Mouse (Mus musculus) G1E (cell line): ENCODE results near the gene Lrrc2. TPM values are rescaled to one million over a fixed set of nuclear protein-coding genes. Genes with fewer than 3 reads are reported as not detected.

ENCODE experiments used
- ATAC-seq: 2 replicates; pipeline ENCODE4 v1.8.0; 2016; ENCODE audit warnings: mild to moderate bottlenecking; ENCODE audit not compliant: insufficient number of reproducible peaks, poor library complexity, low FRiP score, severe bottlenecking; ENCODE audit errors: extremely low read depth
- DNase-seq: peaks from one replicate; pipeline ENCODE4 v3.0.0; 2012; ENCODE audit warnings: low spot score
- H3K27me3 ChIP-seq: 2 replicates; pipeline ENCODE4 v1.6.1; 2012; ENCODE audit warnings: mild to moderate bottlenecking, low read length, inconsistent platforms; ENCODE audit not compliant: insufficient read depth
- H3K36me3 ChIP-seq: replicated peaks from 2 replicates; pipeline ENCODE3; 2012; ENCODE audit warnings: mild to moderate bottlenecking, inconsistent platforms
- H3K4me1 ChIP-seq: 2 replicates; pipeline ENCODE4 v1.6.1; 2012; ENCODE audit warnings: low read depth, low read length, inconsistent platforms, mixed read lengths; ENCODE audit not compliant: insufficient read depth
- H3K4me3 ChIP-seq: 2 replicates; pipeline ENCODE4 v1.5.1; 2012; ENCODE audit warnings: low read depth, mild to moderate bottlenecking, inconsistent platforms, low read length, moderate library complexity, mixed read lengths
- H3K9me3 ChIP-seq: replicated peaks from 2 replicates; pipeline ENCODE4 v1.6.1; 2012; ENCODE audit warnings: inconsistent platforms
- CTCF ChIP-seq: IDR thresholded peaks from 2 replicates; pipeline ENCODE4 v1.5.1; 2012; ENCODE audit warnings: low read depth, low read length, inconsistent platforms, mixed read lengths
- GATA1 ChIP-seq: IDR thresholded peaks from 2 replicates; pipeline ENCODE4 v1.6.1; 2012; ENCODE audit warnings: borderline replicate concordance, low read length, inconsistent platforms, mixed read lengths
- GATA2 ChIP-seq: IDR thresholded peaks from 2 replicates; pipeline ENCODE4 v1.6.1; 2012; ENCODE audit warnings: low read depth, low read length, inconsistent platforms, borderline replicate concordance
- POLR2AphosphoS5 ChIP-seq: IDR thresholded peaks from 2 replicates; pipeline ENCODE4 v1.6.1; 2012; ENCODE audit warnings: low read depth, low read length, inconsistent platforms; ENCODE audit not compliant: insufficient replicate concordance
- TAL1 ChIP-seq: conservative IDR thresholded peaks from 2 replicates; pipeline ENCODE4 v1.6.1; 2012; ENCODE audit warnings: low read depth, low read length, inconsistent platforms, mixed read lengths
- polyA plus RNA-seq: library from polyadenylated mRNA; stranded (reverse); fragments of >175 nt; gene quantifications from 2 replicates; pipeline ENCODE4 v1.2.3, GENCODE M21; 2012
- total RNA-seq, 2 experiments: library from RNA; stranded (forward) in 1 of 2; stranded (reverse) in 1 of 2; fragments of 200-1000 nt in 1 of 2; fragments of >200 nt in 1 of 2; fragmentation: Nextera tagmentation in 1 of 2; gene quantifications; 2 replicates each; pipeline ENCODE4 v1.2.3; 2014 to 2017

The Lrrc2 gene
- total and polyA plus RNA-seq, 3 experiments = 0.16 TPM; not detected in 2

DNA sequence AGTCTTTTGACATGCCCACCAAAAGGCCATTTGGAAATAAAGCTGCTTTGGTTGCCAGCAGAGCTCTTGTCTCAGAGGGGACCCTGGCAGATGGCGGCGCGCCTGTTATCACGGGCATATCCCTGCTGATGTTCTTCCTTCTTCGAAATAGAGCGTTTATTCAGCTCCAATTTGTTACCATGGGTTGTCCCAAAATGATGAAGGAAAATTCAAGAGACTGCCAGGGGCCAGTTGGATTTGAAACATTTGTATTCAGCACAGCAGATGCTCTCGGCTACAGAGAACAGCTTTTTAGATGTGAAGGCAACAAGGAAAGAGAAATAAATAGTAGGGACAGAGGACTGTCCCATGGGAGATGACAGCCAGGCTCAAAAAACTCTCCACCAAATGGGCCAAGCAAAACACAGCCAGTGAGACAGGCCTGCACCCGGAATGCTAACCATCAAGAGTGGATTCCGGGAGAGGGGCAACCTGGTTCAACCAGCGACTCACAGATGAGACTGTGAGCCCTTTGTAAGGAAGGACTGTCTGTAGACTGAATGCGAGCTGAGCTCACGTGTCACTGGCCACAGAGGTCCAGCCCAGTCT lies 17.4 kb upstream of the Lrrc2 start:
- no peaks in the 10 kb centered on the region for H3K4me1 ChIP-seq
- no peaks in the 10 kb centered on the region for H3K36me3 ChIP-seq
- DNase-seq = no peak
- H3K9me3 ChIP-seq = no peaks in the 10 kb centered on the region
- TF ChIP-seq GATA1 = no peak
- TF ChIP-seq CTCF = no peak
- TF ChIP-seq GATA2 = no peak
- TF ChIP-seq TAL1 = no peak
- no peak for TF ChIP-seq POLR2AphosphoS5
- no peak overlapping the region for H3K4me3 ChIP-seq
- no peak for ATAC-seq
- H3K27me3 ChIP-seq = no peaks in the 10 kb centered on the region; the same call in 1 of the 2 replicates

DNA sequence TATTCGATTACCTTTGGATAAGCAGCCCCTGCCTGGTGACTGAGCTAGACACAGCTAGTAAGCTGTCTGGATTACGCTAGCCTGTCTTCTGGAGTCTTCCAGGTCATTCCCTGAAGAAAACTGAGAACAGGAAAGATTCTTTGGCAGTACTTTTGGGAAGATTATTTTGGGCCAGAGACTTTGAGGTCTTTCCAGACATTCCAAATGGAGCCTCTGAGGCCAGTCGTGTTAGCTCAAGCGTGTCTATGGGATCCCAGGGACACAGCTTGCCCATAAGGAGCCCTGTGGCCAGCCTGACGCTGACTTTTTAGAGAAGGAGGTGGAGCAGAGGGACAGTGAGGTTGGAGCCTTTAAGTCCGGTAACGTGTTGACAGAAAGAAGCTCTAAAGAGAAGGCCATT lies 15.4 kb upstream of the Lrrc2 start:
- no peak for TF ChIP-seq TAL1
- TF ChIP-seq POLR2AphosphoS5 = no peak
- no peak for TF ChIP-seq GATA2
- no peak for TF ChIP-seq CTCF
- H3K36me3 ChIP-seq = no peaks in the 10 kb centered on the region
- H3K9me3 ChIP-seq = no peaks in the 10 kb centered on the region
- no peaks in the 10 kb centered on the region; the same call in 1 of the 2 replicates for H3K27me3 ChIP-seq
- H3K4me3 ChIP-seq = no peak overlapping the region
- H3K4me1 ChIP-seq = no peaks in the 10 kb centered on the region
- ATAC-seq (no peak), DNase-seq (no peak)

DNA sequence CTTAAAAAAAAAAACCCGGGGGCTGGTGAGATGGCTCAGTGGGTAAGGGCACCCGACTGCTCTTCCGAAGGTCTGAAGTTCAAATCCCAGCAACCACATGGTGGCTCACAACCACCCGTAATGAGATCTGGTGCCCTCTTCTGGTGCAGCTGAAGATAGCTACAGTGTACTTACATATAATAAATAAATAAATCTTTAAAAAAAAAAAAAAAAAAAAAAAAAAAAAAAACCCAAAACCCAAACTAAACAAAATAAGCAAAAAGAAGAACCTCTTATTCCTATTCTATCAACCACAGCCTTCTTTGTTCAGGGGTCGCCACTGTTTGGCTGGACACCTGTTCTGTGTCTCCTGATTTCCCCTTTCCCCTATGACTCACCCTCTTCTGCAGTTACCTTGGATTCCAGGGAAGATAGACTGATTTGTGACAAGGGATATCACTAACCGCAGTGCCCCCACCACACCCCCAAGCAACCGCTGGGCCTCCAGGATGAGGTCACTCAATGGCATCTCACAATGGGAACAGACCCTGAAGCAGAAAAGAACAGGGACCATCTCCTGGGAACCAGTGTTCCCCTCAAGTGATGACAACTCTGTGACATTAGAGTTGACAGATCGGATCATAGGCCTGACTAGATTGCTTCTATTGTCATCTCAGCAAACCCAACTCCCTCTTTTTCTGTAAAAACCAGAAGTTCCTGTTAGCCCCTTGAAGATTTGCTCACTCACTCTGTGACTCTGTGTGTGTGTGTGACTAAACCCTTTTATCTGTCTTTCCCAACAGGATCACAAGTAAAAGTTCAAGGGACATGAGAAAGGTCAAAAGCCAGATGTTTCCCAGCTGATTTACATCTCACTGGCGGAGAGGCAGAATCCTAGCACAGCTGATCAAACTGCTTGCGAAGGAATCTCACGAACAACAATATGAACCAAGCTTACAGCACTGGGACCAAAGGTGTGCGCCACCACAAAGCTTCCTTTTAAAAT lies 13.5 kb upstream of the Lrrc2 start:
- Histone ChIP-seq H3K4me3 (no peak overlapping the region), H3K27me3 (no peaks in the 10 kb centered on the region; the same call in 1 of the 2 replicates), H3K4me1 (no peaks in the 10 kb centered on the region), H3K36me3 (no peaks in the 10 kb centered on the region), H3K9me3 (no peaks in the 10 kb centered on the region)
- no peak for ATAC-seq
- TF ChIP-seq CTCF (no peak), TAL1 (no peak), GATA1 (no peak), GATA2 (no peak), POLR2AphosphoS5 (no peak)
- DNase-seq = no peak

DNA sequence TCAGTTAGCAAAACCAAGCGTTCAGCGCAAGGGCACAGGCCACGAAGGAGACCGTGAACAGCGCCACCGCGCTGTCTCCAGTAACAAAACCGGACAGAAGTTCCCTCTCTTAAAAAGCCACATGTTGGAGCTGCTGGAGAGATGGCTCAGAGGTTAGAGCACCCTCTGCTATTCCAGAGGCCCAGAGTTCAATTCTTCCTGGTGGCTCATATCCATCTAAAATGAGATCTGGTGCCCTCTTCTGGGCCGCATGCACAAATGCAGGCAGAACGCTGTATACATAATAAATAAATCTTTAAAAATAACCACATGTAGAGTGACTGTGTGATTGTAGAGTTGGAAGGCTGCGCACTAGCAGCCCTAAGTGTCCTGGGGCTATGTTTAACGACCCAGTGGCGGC lies 7.1 kb upstream of the Lrrc2 start:
- TF ChIP-seq TAL1 = no peak
- ATAC-seq = no peak
- Histone ChIP-seq H3K4me3 (no peak overlapping the region), H3K36me3 (no peaks in the 10 kb centered on the region), H3K9me3 (no peaks in the 10 kb centered on the region), H3K4me1 (no peaks in the 10 kb centered on the region), H3K27me3 (peaks cover 25% of the 10 kb centered on the region)
- no peak for DNase-seq

DNA sequence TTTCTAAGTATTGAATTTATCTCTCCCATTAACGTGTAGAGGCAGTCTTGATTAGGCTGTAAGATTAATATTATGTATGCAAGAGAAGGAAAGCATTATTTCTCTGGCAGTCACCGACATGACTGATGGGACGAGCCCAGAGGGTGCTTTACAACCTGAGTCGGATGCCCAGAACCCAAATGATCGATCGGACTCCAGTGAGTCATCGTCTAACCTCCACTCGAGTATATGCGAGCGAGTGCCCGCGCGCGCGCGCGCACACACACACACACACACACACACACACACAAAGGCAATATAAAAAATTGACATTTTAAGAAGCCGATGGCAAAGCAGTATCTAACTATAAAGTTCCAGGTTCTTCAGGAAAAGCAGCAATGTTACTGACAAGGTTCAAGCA lies 6.0 kb upstream of the Lrrc2 start:
- ATAC-seq = no peak
- DNase-seq = no peak
- TF ChIP-seq GATA2 (no peak), GATA1 (no peak), CTCF (no peak), POLR2AphosphoS5 (no peak), TAL1 (no peak)
- Histone ChIP-seq H3K9me3 (no peaks in the 10 kb centered on the region), H3K36me3 (no peaks in the 10 kb centered on the region), H3K27me3 (peaks cover 25% of the 10 kb centered on the region), H3K4me3 (no peak overlapping the region), H3K4me1 (no peaks in the 10 kb centered on the region)

DNA sequence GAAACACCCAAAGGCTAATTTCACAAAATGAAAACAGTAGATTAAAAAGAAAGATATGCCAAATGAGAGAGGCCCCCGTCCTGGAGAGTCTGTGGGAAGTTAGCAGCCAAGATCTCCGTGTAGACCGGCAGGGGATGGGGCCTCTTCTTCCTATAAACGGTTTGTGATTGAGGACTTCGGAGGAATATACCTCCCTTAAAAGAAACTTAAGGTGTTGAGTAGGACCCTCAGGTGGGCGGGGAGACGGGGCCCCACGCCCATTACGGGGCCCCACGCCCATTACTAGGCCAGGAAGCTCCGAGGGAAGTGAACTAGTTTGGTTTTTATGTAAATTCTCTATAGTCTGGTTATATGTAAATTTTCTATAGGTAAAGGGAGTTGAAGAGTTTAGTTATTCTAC lies 5.4 kb upstream of the Lrrc2 start, which contains the start of gene Tdgf1:
Gene Tdgf1 (minus strand): TSS at position 233 of the 400 bp plus-strand sequence.
- no peaks in the 10 kb centered on the region for H3K4me1 ChIP-seq
- no peak for DNase-seq
- no peaks in the 10 kb centered on the region for H3K36me3 ChIP-seq
- H3K4me3 ChIP-seq = no peak within 1 kb of the TSS
- H3K9me3 ChIP-seq = no peaks in the 10 kb centered on the region
- no peak for ATAC-seq
- peaks cover 25% of the 10 kb centered on the region for H3K27me3 ChIP-seq
- TF ChIP-seq GATA2 (no peak), TAL1 (no peak), GATA1 (no peak), CTCF (no peak), POLR2AphosphoS5 (no peak)
